In genomic region chr9:44037106-44037505, GRCm38 (mm10) we compare ENCODE assay signal across 27 mouse cellular contexts. TPM values are rescaled to one million over a fixed set of nuclear protein-coding genes. Genes with fewer than 3 reads are reported as not detected.
"Had no signal": no experiment of that assay in that cellular context is flagged by ENCODE, and none has a peak within 500 bp of the region (broad histone marks: within the 10 kb centered on the region; RNA-seq: fewer than 3 reads in every experiment).

No protein-coding gene starts in this region.

- ATAC-seq: hindbrain, postnatal 0 days; inflammation-experienced regulatory T-cells, adult 6 months; intestine, embryonic 15.5 days; intestine, postnatal 0 days; liver, embryonic 12.5 days had no signal

- H3K9me3 ChIP-seq: heart, embryonic 15.5 days; hindbrain, embryonic 13.5 days; hindbrain, embryonic 15.5 days; intestine, embryonic 15.5 days; kidney, embryonic 15.5 days; limb, embryonic 12.5 days; liver, embryonic 12.5 days had no signal

- H3K27ac ChIP-seq: heart, adult 2 months; heart, embryonic 13.5 days; heart, embryonic 15.5 days; hindbrain, embryonic 13.5 days; hindbrain, embryonic 15.5 days; hindbrain, postnatal 0 days; intestine, embryonic 15.5 days; kidney, embryonic 15.5 days; kidney, postnatal 0 days; limb, embryonic 12.5 days; liver, embryonic 12.5 days; liver, embryonic 14.5 days had no signal

- H3K9ac ChIP-seq: heart, embryonic 13.5 days; heart, embryonic 15.5 days; hindbrain, embryonic 13.5 days; hindbrain, embryonic 15.5 days; intestine, embryonic 15.5 days; kidney, embryonic 15.5 days; limb, embryonic 12.5 days; liver, embryonic 12.5 days; liver, embryonic 14.5 days had no signal

- H3K4me2 ChIP-seq: heart, embryonic 11.5 days; heart, embryonic 13.5 days; heart, embryonic 15.5 days; hindbrain, embryonic 13.5 days; hindbrain, embryonic 15.5 days; intestine, embryonic 15.5 days; kidney, embryonic 15.5 days; limb, embryonic 12.5 days; liver, embryonic 12.5 days had no signal

- H3K4me3 ChIP-seq: heart, adult 2 months; heart, embryonic 13.5 days; heart, embryonic 15.5 days; hindbrain, embryonic 13.5 days; hindbrain, embryonic 15.5 days; intestine, embryonic 15.5 days; kidney, embryonic 15.5 days; limb, embryonic 12.5 days; liver, embryonic 12.5 days had no signal

- H3K4me1 ChIP-seq: heart, embryonic 13.5 days; heart, embryonic 15.5 days; hindbrain, embryonic 13.5 days; hindbrain, embryonic 15.5 days; intestine, embryonic 15.5 days; kidney, embryonic 15.5 days; limb, embryonic 12.5 days; liver, embryonic 12.5 days had no signal

- DNase-seq: gastrocnemius, postnatal 14 days; gastrocnemius, postnatal 36 days; heart, adult 11 months; heart, adult 2 months; heart, postnatal 14 days; heart, postnatal 36 days; kidney, adult 18-20 months; kidney, adult 9 months; kidney, postnatal 14 days; kidney, postnatal 36 days; layer of hippocampus, adult 9-11 months; layer of hippocampus, postnatal 36 days; left cerebral cortex, postnatal 4 days had no signal

- H3K36me3 ChIP-seq: heart, embryonic 13.5 days; heart, embryonic 15.5 days; hindbrain, embryonic 13.5 days; hindbrain, embryonic 15.5 days; intestine, embryonic 15.5 days; kidney, embryonic 15.5 days; limb, embryonic 12.5 days; liver, embryonic 12.5 days had no signal

RNA-seq across cellular contexts. Expression of gene Thy1, which starts 6.1 kb away (rescaled TPM):
- polyA plus RNA-seq: limb, embryonic 12.5 days had no signal
